Mouse (Mus musculus) midbrain, embryonic 11.5 days (tissue): ENCODE measurements at regions not wholly inside any gene's neighbourhood (a gene's known extent, or its start where the extent isn't known, plus 50 kb on each side); places are given as distances from the start of the nearest gene placed in this dataset.
A peak's percentile ranks its signal among the peaks of the same experiment; 100 is the strongest.

Experiments
- ATAC-seq: fragments of 200-750 bp; cut with Nextera tagmentation; 2 replicates; pipeline ENCODE4 v1.8.0; 2017; ENCODE audit warnings: moderate TSS enrichment, moderate library complexity; ENCODE audit not compliant: low FRiP score
- DNase-seq: peaks from one replicate; pipeline ENCODE4 v3.0.0; 2015; ENCODE audit warnings: low spot score; ENCODE audit errors: missing footprints
- H3K27ac ChIP-seq: fragments of 300-500 bp; sonication (generic); 2 replicates; pipeline ENCODE4 v1.5.1; 2014; ENCODE audit warnings: low read depth, low read length
- H3K27me3 ChIP-seq: fragments of 300-500 bp; sonication (generic); 2 replicates; pipeline ENCODE4 v1.6.1; 2014; ENCODE audit warnings: mild to moderate bottlenecking, low read length, moderate library complexity, mixed read lengths; ENCODE audit not compliant: control insufficient read depth, insufficient read depth
- H3K36me3 ChIP-seq: fragments of 300-500 bp; sonication (generic); 2 replicates; pipeline ENCODE4 v1.6.1; 2014; ENCODE audit warnings: mild to moderate bottlenecking, low read length, moderate library complexity, mixed read lengths; ENCODE audit not compliant: control insufficient read depth, insufficient read depth
- H3K4me1 ChIP-seq: fragments of 300-500 bp; sonication (generic); 2 replicates; pipeline ENCODE4 v1.6.1; 2014; ENCODE audit warnings: low read length; ENCODE audit not compliant: control insufficient read depth, insufficient read depth
- H3K4me2 ChIP-seq: fragments of 300-500 bp; sonication (generic); 2 replicates; pipeline ENCODE4 v1.6.1; 2014; ENCODE audit warnings: mild to moderate bottlenecking, moderate library complexity
- H3K4me3 ChIP-seq: fragments of 300-500 bp; sonication (generic); 2 replicates; pipeline ENCODE4 v1.5.1; 2014; ENCODE audit warnings: low read depth, low read length
- H3K9ac ChIP-seq: fragments of 300-500 bp; sonication (generic); 2 replicates; pipeline ENCODE4 v1.6.1; 2014; ENCODE audit warnings: low read length
- H3K9me3 ChIP-seq: fragments of 300-500 bp; sonication (generic); 2 replicates; pipeline ENCODE4 v1.6.1; 2016; ENCODE audit warnings: low read length; ENCODE audit not compliant: control insufficient read depth
- WGBS: fragments of 180-500 bp; shearing (Covaris S2); extraction: QIAGEN DNeasy Blood & Tissue Kit; methylation state at CpG from one replicate; pipeline ENCODE4 v1.1.7; 2014; 5-methylcytosine and 5-hydroxymethylcytosine counted together

GRCm38 (mm10) chr9:116346495-116346894 is 171.3 kb upstream of the Tgfbr2 start:
- DNase-seq = peak; percentile 68
- H3K27me3 ChIP-seq = no peaks in the 10 kb centered on the region
- no peaks in the 10 kb centered on the region for H3K4me1 ChIP-seq
- no peak overlapping the region for H3K27ac ChIP-seq
- no peak overlapping the region for H3K4me2 ChIP-seq
- no peaks in the 10 kb centered on the region for H3K9me3 ChIP-seq
- 92% methylated on average over 7 of the region's 7 CpGs for WGBS
- no peaks in the 10 kb centered on the region for H3K36me3 ChIP-seq
- H3K4me3 ChIP-seq = no peak overlapping the region
- no peak for ATAC-seq
- no peak overlapping the region for H3K9ac ChIP-seq

- no peak overlapping the region for H3K4me2 ChIP-seq
- ATAC-seq (no peak), DNase-seq (peak; percentile 53)
- H3K27me3 ChIP-seq = no peaks in the 10 kb centered on the region
- H3K4me3 ChIP-seq = no peak overlapping the region
- H3K36me3 ChIP-seq = no peaks in the 10 kb centered on the region
- no peak overlapping the region for H3K9ac ChIP-seq
- WGBS = 91% methylated on average over 3 of the region's 3 CpGs
- H3K4me1 ChIP-seq = no peaks in the 10 kb centered on the region
- no peak overlapping the region for H3K27ac ChIP-seq
- H3K9me3 ChIP-seq = no peaks in the 10 kb centered on the region
These were observed 167.9 kb upstream of the Tgfbr2 start for GRCm38 (mm10) chr9:116343086-116343481.

GRCm38 (mm10) chr9:116342446-116343085 is 167.4 kb upstream of the Tgfbr2 start:
- ATAC-seq (no peak), DNase-seq (peak; percentile 59)
- H3K36me3 ChIP-seq = no peaks in the 10 kb centered on the region
- H3K9ac ChIP-seq = no peak overlapping the region
- H3K4me2 ChIP-seq = no peak overlapping the region
- 92% methylated on average over 8 of the region's 8 CpGs for WGBS
- no peak overlapping the region for H3K4me3 ChIP-seq
- H3K4me1 ChIP-seq = no peaks in the 10 kb centered on the region
- no peaks in the 10 kb centered on the region for H3K27me3 ChIP-seq
- no peak overlapping the region for H3K27ac ChIP-seq
- no peaks in the 10 kb centered on the region for H3K9me3 ChIP-seq

DNA sequence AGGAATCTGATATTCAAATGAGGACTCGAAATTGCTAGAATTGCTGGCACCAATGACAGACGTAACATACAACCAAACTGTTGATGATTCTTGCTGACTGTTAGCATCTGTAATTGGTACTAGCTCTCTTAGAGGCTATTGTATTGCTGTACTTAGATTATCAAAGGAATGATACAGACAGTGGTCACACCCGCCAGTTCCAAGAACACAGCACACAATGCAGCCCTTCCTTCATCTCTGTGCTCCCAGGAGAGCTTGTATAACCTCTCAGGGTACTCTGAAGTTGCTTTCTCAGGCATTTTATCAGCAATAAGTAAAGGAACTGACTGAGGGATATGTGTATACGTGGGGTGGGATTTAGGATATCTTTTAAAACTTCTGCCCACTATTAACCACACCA is 166.8 kb upstream of the Tgfbr2 start:
- ATAC-seq = no peak

DNA sequence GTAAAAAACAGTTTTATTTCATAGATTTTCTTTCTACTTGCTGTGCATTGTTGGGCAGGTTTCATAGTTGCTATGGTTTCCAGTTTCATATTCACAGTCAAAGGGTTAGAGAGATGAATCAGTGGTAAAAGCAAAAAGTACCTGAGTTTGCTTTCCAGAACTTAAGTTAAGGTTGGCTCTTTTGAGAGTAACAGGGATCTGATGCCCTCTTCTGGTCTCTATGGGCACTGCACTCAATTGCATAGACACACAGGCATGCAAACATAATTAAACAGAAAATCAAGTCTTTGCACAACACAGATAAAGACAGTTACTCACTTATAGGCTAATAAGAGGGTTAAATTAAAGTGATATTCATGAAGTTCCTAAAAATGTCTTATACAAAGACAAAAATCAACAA is 165.8 kb upstream of the Tgfbr2 start:
- Histone ChIP-seq H3K36me3 (no peaks in the 10 kb centered on the region), H3K9me3 (no peaks in the 10 kb centered on the region), H3K4me1 (no peaks in the 10 kb centered on the region), H3K9ac (no peak overlapping the region), H3K4me3 (no peak overlapping the region), H3K27me3 (no peaks in the 10 kb centered on the region), H3K4me2 (no peak overlapping the region), H3K27ac (no peak overlapping the region)
- no peak for ATAC-seq
- no peak for DNase-seq

More for the DNA sequence above, 166.8 kb upstream of the Tgfbr2 start:
- H3K4me1 ChIP-seq = no peaks in the 10 kb centered on the region
- H3K36me3 ChIP-seq = no peaks in the 10 kb centered on the region
- no peaks in the 10 kb centered on the region for H3K27me3 ChIP-seq
- no peak overlapping the region for H3K27ac ChIP-seq
- no peak for DNase-seq
- H3K9ac ChIP-seq = no peak overlapping the region
- H3K9me3 ChIP-seq = no peaks in the 10 kb centered on the region
- no peak overlapping the region for H3K4me3 ChIP-seq
- WGBS = 79% methylated on average over 4 of the region's 4 CpGs
- H3K4me2 ChIP-seq = no peak overlapping the region

DNA sequence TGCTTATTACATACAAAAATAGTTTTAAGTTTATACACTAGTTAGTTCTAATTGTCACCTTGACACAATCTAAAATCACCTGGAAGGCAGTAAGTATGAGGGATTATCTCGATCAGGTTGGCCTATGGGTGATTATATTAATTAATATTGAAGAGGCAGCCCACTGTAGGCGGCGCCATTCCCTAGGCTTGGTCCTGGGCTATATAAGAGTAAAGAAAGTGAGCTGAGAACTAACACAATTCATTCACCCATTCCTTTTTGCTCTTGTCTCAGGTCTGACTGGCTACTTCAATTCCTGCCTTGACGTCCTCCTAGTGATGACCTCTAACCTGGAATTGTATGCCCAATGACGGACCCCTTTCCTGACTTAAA is 163.6 kb upstream of the Tgfbr2 start:
- WGBS = 88% methylated on average over 5 of the region's 5 CpGs
- Histone ChIP-seq H3K9me3 (no peaks in the 10 kb centered on the region), H3K9ac (no peak overlapping the region), H3K36me3 (no peaks in the 10 kb centered on the region), H3K4me1 (no peaks in the 10 kb centered on the region), H3K4me3 (no peak overlapping the region), H3K27me3 (no peaks in the 10 kb centered on the region), H3K27ac (no peak overlapping the region), H3K4me2 (no peak overlapping the region)
- DNase-seq (peak; percentile 44), ATAC-seq (no peak)

DNA sequence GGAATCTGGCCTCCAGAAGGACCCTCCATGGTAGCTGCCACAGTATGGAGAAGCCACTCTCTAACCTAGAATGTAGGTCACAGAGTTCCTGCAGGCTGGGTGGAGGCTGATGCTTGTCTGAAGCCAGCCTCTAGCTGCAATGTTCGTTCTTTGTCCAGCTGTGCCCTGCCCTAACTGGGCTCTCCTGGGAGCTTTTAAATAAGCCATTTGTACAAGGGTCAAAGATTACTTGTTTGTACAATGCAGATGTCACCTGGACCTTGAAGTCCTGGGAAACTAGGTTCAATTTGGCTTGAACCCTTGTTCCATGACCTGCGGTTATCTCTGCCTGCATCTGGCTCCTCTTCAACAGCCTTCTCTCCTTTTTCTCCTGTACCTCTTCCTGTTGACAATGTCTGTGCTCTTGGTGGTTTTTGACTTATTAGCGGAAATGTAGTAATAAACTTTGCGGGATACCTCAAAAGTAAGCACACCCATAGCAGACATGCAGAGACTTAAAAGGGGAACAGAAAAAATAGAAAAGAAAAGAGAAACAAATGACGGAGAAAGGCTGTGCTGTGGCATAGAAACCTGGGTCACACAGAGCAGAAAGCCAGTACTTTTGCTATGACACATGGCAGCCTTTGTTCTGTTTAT is 163.1 kb upstream of the Tgfbr2 start:
- H3K4me3 ChIP-seq = no peak overlapping the region
- no peaks in the 10 kb centered on the region for H3K36me3 ChIP-seq
- no peak for DNase-seq
- H3K27me3 ChIP-seq = no peaks in the 10 kb centered on the region
- no peak overlapping the region for H3K27ac ChIP-seq
- H3K9me3 ChIP-seq = no peaks in the 10 kb centered on the region
- H3K4me2 ChIP-seq = no peak overlapping the region
- no peaks in the 10 kb centered on the region for H3K4me1 ChIP-seq
- WGBS = 89% methylated on average over 5 of the region's 5 CpGs
- ATAC-seq = no peak
- H3K9ac ChIP-seq = no peak overlapping the region

DNA sequence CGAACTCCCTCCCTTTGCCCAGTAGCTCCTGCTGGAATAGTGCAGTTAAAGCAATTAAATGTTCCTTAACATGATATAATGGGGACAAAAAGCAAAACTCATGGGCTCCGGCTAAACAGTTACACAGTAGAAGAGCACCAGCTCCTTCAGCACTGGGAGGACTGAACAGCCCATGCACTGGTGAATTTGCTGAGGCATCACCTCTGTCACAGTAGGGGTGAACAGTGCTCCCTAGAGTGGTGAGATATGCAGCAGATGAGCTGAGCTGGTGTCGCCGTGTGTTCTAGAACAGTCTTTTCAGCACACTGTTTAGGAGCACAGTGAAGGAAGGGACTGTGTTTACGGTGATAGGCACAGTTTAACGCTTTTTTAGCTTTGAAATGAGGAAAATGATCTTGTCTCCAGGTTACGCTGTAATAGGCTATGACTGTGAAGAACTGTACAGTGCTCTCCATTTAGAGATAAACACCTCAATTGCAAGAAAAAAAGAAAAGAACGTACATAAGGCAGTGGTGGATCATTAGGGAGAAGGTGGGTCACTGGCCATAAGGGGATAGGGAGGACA is 162.4 kb upstream of the Tgfbr2 start:
- no peaks in the 10 kb centered on the region for H3K9me3 ChIP-seq
- H3K9ac ChIP-seq = no peak overlapping the region
- no peak overlapping the region for H3K4me2 ChIP-seq
- DNase-seq = no peak
- no peaks in the 10 kb centered on the region for H3K36me3 ChIP-seq
- H3K4me3 ChIP-seq = no peak overlapping the region
- H3K4me1 ChIP-seq = no peaks in the 10 kb centered on the region
- H3K27ac ChIP-seq = no peak overlapping the region
- no peaks in the 10 kb centered on the region for H3K27me3 ChIP-seq
- WGBS = 93% methylated on average over 8 of the region's 8 CpGs
- ATAC-seq = no peak

GRCm38 (mm10) chr9:116335561-116336478 is 160.7 kb upstream of the Tgfbr2 start:
- ATAC-seq (no peak), DNase-seq (no peak)
- Histone ChIP-seq H3K27me3 (no peaks in the 10 kb centered on the region), H3K4me2 (no peak overlapping the region), H3K27ac (no peak overlapping the region), H3K36me3 (no peaks in the 10 kb centered on the region), H3K4me1 (no peaks in the 10 kb centered on the region), H3K9me3 (no peaks in the 10 kb centered on the region), H3K9ac (no peak overlapping the region), H3K4me3 (no peak overlapping the region)
- WGBS = 90% methylated on average over 11 of the region's 11 CpGs
